Mouse (Mus musculus) kidney, adult 2 months (tissue): ENCODE results near the gene Tspyl3.

Source experiments
- CTCF ChIP-seq: fragments of 200-500 bp; conservative IDR thresholded peaks from 2 replicates; pipeline ENCODE4 v1.5.1; 2011; ENCODE audit warnings: low read depth, mild to moderate bottlenecking, control low read depth, low read length, moderate library complexity, mixed read lengths; ENCODE audit not compliant: insufficient read depth, insufficient read length
- POLR2A ChIP-seq: fragments of 200-500 bp; IDR thresholded peaks from one replicate; pipeline ENCODE4 v1.6.1; 2011; ENCODE audit warnings: low read depth, low read length, control low read depth

DNA sequence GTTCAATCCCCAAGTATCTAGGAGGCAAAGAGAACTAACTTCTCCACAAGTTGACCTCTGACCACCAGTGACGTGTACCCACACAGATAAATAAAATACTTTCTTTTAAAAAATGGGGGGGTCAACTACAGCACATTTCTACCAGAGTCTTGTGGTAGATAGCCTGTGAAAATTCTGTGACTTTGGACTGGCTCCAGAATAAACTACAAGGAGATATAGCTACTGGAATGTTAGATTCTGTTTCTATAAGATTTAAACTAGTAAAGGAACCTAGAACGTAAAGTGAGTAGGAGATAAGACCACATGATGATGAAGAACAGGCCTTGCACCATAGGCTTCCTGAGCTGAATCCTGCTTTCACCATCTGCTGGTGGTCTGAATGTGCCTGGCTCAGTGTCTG lies 37.4 kb downstream of the Tspyl3 start:
- no peak for TF ChIP-seq CTCF
- TF ChIP-seq POLR2A, result no peak
